Mouse (Mus musculus) ES-Bruce4 (cell line): ENCODE results near the gene Lcmt1.

Source experiments
- CTCF ChIP-seq: IDR thresholded peaks from one replicate; pipeline ENCODE4 v1.8.1; 2011; ENCODE audit warnings: low read depth, low read length
- POLR2A ChIP-seq: IDR thresholded peaks from one replicate; pipeline ENCODE4 v1.8.1; 2011; ENCODE audit warnings: low read length; ENCODE audit not compliant: insufficient read depth

DNA sequence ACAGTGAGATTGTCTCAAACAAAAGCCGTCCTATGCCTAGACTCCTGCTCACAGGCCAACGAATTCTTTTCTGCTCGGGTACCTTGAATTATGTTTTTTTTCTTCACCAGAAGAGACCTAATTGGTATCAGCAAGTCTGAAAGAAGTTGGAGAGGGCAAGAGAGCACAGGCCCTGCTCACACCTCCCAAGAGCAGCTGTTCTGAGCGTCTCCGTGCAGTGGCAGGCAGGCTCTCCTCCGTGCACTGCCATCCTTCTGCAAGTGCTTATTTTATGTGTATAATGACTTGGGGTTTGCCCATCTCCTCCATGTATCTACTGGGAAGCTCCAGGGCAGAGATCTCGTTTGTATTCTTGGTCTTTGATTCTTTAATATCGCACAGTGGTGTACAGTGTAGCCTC, 2.8 kb upstream of the Lcmt1 start:
- no peak for TF ChIP-seq CTCF
- TF ChIP-seq POLR2A: no peak
